Mouse (Mus musculus) testis, adult 2 months (tissue): ENCODE data around the gene Gm49387. TPM values are rescaled to one million over a fixed set of nuclear protein-coding genes. Genes with fewer than 3 reads are reported as not detected.
A peak's percentile ranks its signal among the peaks of the same experiment; 100 is the strongest.

Experiments
- H3K27ac ChIP-seq: fragments of 200-500 bp; 2 replicates; pipeline ENCODE4 v1.5.1; 2012; ENCODE audit warnings: low read depth, low read length; ENCODE audit not compliant: control insufficient read depth, insufficient read depth
- H3K27me3 ChIP-seq: fragments of 200-500 bp; 2 replicates; pipeline ENCODE4 v1.6.1; 2012; ENCODE audit warnings: mild to moderate bottlenecking, low read length, moderate library complexity; ENCODE audit not compliant: control insufficient read depth, insufficient read depth
- H3K36me3 ChIP-seq: fragments of 200-500 bp; 2 replicates; pipeline ENCODE4 v1.6.1; 2012; ENCODE audit warnings: mild to moderate bottlenecking, low read length; ENCODE audit not compliant: control insufficient read depth, insufficient read depth
- H3K4me1 ChIP-seq: fragments of 200-500 bp; 2 replicates; pipeline ENCODE4 v1.6.1; 2012; ENCODE audit warnings: low read length; ENCODE audit not compliant: control insufficient read depth, insufficient read depth
- H3K4me3 ChIP-seq: fragments of 200-500 bp; 2 replicates; pipeline ENCODE4 v1.5.1; 2012; ENCODE audit warnings: low read depth, mild to moderate bottlenecking, low read length, moderate library complexity, mixed read lengths; ENCODE audit not compliant: control insufficient read depth
- CTCF ChIP-seq: fragments of 200-500 bp; IDR thresholded peaks from 2 replicates; pipeline ENCODE4 v1.5.1; 2012; ENCODE audit warnings: low read depth, mild to moderate bottlenecking, inconsistent platforms, low read length, moderate library complexity; ENCODE audit not compliant: control insufficient read depth, insufficient read depth, insufficient replicate concordance
- POLR2A ChIP-seq: fragments of 200-500 bp; IDR thresholded peaks from 2 replicates; pipeline ENCODE4 v1.6.1; 2012; ENCODE audit warnings: low read depth, mild to moderate bottlenecking, inconsistent platforms, low read length, moderate library complexity; ENCODE audit not compliant: control insufficient read depth
- polyA plus RNA-seq: library from polyadenylated mRNA; depleted of rRNA; stranded (reverse); fragments of >200 nt; gene quantifications from 2 replicates; pipeline ENCODE4 v1.2.3, GENCODE M21; 2012

Gene Gm49387
- polyA plus RNA-seq, 1 experiment, result 1.2 TPM

DNA sequence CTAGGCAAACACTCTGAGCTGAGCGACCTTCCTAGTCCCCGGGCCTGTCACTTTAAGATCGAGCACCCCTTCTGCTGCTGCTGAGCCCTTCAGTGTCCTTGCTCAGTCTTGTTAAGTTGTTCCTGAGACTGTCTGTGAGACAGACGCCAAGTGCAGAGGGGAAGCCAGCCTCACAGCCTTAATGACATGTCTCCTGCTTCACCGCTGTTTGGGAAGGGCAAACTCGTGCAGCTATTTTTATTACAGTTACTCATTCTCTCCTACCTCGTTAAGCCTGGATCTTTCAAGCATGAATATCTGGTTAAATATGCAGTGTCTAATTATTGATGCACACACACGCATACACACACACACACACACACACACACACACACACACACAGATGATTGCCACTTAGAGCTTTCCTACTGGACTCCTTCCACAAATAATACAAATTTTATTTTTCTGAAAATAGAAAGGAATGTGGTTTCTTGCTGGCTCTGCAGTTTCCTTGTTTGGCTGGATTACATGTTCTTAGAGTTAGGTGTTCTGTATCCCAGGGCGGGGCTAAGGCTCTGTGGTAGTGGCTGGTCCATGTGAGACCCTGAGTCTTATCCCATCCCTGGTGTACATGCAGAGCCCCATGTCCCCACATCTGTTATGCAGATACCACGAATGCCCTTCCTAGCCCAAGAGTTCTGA, 19.0 kb upstream of the Gm49387 start:
- Histone ChIP-seq H3K27ac (peak overlapping the region; percentile 79), H3K27me3 (no peaks in the 10 kb centered on the region), H3K36me3 (no peaks in the 10 kb centered on the region), H3K4me3 (no peak overlapping the region), H3K4me1 (peaks cover 20% of the 10 kb centered on the region)
- TF ChIP-seq POLR2A, result no peak

DNA sequence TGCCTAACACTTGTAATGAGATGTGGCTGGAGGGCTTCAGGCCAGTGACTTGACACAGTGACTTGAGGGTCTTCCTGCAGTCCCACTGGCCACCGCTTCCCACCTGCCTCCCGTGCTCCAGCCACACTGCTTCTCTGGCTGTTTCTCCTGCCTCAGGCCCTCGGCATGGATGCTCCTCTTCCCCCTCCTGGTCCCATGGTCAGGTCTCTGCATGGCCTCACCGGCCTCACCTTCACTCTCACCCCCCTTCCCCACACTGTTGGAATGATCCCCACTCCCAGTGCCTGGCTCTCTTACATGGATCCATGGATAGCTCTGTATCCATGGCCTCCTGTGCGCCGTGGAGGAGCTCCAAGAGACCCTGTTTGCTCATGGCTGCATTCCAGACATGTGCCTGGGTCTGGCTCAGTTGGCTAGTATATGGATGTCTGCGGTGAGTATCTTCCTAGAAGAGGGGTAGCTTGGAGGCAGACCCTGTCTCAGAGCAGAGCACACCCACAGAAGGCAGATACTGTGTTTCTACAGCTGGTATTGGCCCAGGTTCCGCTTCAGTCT, 17.5 kb upstream of the Gm49387 start:
- no peaks in the 10 kb centered on the region for H3K27me3 ChIP-seq
- no peak overlapping the region for H3K27ac ChIP-seq
- no peaks in the 10 kb centered on the region for H3K36me3 ChIP-seq
- peaks cover 20% of the 10 kb centered on the region for H3K4me1 ChIP-seq
- no peak overlapping the region for H3K4me3 ChIP-seq
- TF ChIP-seq CTCF (no peak), POLR2A (no peak)

DNA sequence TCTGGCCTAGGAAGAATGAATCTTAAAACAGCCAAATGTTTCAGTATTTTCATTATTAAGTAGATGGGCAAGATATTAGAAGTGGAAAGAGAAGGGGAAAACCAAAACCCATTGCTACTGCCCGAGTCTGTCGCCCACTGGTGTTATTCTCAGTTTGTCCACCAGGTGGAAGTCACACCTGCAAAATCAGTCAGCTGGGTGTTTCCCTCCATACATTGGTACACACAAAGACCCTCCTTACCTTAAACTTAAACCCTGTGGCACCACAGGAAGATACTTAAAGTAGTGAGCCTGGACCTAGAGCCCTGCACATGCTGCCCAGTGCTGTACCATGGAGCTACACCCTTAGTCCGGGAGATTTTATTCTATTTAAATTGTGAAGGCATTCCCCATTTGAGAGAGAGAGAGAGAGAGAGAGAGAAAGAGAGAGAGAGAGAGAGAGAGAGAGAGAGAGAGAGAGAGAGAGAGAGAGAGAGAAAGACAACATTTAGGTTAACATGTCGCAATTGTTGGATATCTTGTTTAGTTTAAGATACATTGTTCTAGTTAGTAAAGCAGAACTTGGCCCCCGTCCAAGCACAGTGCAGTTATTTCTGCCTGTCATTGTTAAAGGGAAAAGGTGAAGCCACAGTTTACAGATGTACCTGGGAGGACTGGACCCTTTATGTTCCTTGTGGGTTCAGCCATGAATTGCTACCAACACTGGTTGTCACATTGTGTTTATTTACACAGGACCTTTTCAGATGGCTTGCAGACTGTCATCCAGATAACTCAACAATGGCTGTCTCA, 16.4 kb upstream of the Gm49387 start:
- TF ChIP-seq POLR2A (no peak), CTCF (peak; percentile 43; the same call in 1 of the 2 replicates)
- no peaks in the 10 kb centered on the region for H3K36me3 ChIP-seq
- H3K4me1 ChIP-seq, result peaks cover 10% of the 10 kb centered on the region
- H3K4me3 ChIP-seq, result no peak overlapping the region
- no peak overlapping the region for H3K27ac ChIP-seq
- no peaks in the 10 kb centered on the region for H3K27me3 ChIP-seq

DNA sequence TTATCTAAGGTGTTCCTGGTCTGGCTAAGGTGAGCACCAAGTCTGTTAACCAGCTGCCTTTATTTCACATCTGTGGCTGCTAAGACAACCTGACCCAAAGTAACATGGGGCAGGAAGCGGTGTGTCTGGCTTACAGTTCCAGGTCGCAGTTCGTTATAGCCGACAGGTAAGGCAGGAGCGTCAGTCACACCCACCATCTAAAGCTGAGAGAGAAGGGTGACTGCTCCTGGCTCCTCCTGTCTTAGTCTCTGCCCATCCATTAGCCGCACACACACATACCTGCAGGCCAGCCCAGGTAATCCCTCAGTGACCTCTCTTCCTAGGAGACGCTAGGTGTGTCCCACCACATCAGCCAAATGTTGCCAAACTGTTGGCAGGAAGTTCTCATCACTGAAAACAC, 15.7 kb upstream of the Gm49387 start:
- Histone ChIP-seq H3K27me3 (no peaks in the 10 kb centered on the region), H3K27ac (no peak overlapping the region), H3K4me3 (no peak overlapping the region), H3K36me3 (no peaks in the 10 kb centered on the region), H3K4me1 (peaks cover 7% of the 10 kb centered on the region)
- TF ChIP-seq POLR2A (no peak), CTCF (no peak)

DNA sequence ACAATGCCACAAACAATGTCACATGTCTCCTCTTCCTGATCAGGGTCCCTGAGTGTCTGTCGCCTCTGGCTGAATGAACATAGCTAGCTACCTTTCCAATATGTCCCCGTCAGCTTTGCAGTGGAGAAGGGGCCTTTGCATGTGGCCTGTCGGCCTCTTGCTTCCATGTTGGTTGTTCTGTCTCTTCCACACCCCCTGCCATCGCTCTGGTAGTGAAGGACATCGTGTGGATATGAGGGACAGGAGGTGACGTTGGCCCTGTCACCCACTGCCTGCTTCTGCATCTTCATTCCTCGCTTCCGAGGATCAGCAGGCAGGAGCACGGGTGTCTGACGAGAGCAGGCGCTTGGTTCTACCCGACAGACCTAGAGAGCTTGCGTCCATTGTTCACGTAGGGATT, 14.7 kb upstream of the Gm49387 start:
- no peak overlapping the region for H3K4me3 ChIP-seq
- H3K27me3 ChIP-seq, result no peaks in the 10 kb centered on the region
- no peak for TF ChIP-seq POLR2A
- no peak for TF ChIP-seq CTCF
- no peak overlapping the region for H3K27ac ChIP-seq
- no peaks in the 10 kb centered on the region for H3K36me3 ChIP-seq
- H3K4me1 ChIP-seq, result peaks cover 2% of the 10 kb centered on the region

DNA sequence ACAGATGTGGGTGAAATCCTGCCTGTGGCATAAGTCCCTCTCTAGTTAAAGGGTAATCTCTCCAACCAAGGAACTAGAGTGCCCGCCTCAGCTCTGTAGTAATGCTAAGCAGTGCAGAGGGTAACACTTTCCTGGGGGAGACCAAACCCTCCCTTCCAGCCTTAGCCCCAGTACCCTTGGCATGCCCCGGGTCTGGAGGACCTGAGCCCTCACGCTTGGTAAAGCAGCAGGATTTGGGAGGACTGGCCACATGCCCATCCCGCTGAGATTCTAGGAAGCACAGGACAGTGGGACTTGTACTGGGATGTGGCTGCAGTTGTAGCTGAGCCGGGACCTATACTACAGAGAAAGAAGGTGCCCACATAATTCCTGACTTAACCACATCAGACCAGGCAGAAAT, 14.1 kb upstream of the Gm49387 start:
- TF ChIP-seq POLR2A, result no peak
- TF ChIP-seq CTCF, result no peak
- H3K27ac ChIP-seq, result no peak overlapping the region
- H3K36me3 ChIP-seq, result no peaks in the 10 kb centered on the region
- H3K4me3 ChIP-seq, result no peak overlapping the region
- no peaks in the 10 kb centered on the region for H3K27me3 ChIP-seq
- no peaks in the 10 kb centered on the region; the same call in 1 of the 2 replicates for H3K4me1 ChIP-seq

DNA sequence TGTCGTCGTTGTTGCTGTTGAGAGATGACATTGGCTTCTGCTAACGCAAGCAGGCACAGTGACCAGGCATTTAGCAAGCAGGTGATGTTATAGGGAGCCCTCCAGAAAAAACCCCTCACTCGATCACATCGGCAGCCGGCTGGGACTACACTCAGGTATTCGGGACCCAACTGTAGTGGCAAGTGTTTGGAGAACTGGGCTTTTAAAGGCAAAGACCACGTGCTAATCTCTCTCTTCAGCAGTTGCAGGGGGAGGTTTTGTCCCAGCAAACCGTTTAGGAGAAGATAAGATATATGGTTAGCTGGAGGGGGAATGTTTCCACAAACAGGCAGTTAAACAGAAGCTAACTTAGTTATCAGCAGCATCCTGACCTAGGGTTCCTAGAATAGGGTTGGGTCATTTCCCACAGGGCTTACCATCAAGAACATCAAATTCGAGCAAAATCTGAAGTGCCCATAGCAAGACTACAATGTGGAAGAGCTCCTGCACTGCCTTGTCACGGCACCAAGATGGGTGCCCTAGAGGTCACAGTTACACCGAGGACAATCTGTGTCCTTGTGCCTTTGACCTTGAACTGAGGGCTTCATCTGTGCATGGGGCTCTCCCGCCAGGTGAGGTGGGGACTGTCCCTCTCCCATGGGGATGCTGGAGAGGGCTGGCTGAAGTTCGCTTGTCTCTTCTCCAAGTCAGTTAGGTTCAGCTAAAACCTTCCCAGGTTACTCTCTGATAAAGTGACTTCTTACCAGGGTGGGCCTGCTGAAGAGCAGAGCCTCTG, 12.6 kb upstream of the Gm49387 start:
- Histone ChIP-seq H3K27me3 (no peaks in the 10 kb centered on the region), H3K27ac (no peak overlapping the region), H3K36me3 (no peaks in the 10 kb centered on the region), H3K4me3 (no peak overlapping the region), H3K4me1 (no peaks in the 10 kb centered on the region)
- TF ChIP-seq POLR2A (no peak), CTCF (no peak)
